Comparison of ENCODE assay signal across 8 mouse cellular contexts in the genomic region with DNA sequence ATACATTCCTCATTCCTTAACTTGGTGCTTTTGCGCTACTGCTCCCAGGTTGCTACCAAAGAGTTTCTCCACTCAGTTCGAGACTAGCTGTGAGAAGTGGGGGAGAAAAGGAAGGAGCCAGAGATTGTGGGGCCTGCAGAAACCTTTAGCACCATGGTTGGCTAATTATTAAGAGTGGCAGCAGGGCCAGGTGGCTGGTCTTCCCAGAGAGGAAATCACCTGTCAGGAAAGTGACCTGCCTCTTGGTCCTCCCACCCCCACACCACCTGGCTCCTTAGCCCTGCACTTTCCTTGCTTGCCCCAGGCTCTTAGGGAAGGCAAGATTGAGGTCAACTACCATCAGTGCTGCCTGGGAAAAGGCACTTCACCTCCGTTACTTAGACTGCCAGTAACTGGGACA. TPM values are rescaled to one million over a fixed set of nuclear protein-coding genes. Genes with fewer than 3 reads are reported as not detected.
DNase-seq lines count a peak whose midpoint lies in the region; ATAC-seq and TF ChIP-seq lines count a peak whose summit lies in the region.

No protein-coding gene starts in this region.

- H3K36me3 ChIP-seq in intestine, embryonic 14.5 days (ENCODE audit: control insufficient read depth, insufficient read depth, low read length) = no peaks in the 10 kb centered on the region
- no peaks in the 10 kb centered on the region for H3K36me3 ChIP-seq in midbrain, embryonic 16.5 days (ENCODE audit: control insufficient read depth, insufficient read depth, low read length)

- ATAC-seq in intestine, embryonic 14.5 days (replicated peaks; ENCODE audit: low FRiP score, low TSS enrichment, low read depth) = peak; percentile 48
- no peak for ATAC-seq in midbrain, embryonic 16.5 days

- peak overlapping the region; percentile 39 for H3K4me2 ChIP-seq in intestine, embryonic 14.5 days (ENCODE audit: low read length)
- peak overlapping the region; percentile 61 for H3K4me2 ChIP-seq in midbrain, embryonic 16.5 days (ENCODE audit: low read length)

- 0 out of 2 replicates have a peak, but pooled peaks cover 3% of the 10 kb centered on the region for H3K4me1 ChIP-seq in intestine, embryonic 14.5 days (replicated peaks; ENCODE audit: control insufficient read depth, insufficient read depth, low read length)
- H3K4me1 ChIP-seq in midbrain, embryonic 16.5 days (ENCODE audit: control insufficient read depth, insufficient read depth, low read length) = peaks cover 14% of the 10 kb centered on the region

- WGBS in intestine, embryonic 14.5 days = 37% methylated on average over 3 of the region's 3 CpGs
- 34% methylated on average over 3 of the region's 3 CpGs for WGBS in midbrain, embryonic 16.5 days

- H3K9me3 ChIP-seq in intestine, embryonic 14.5 days (ENCODE audit: control insufficient read depth, low read length) = no peaks in the 10 kb centered on the region
- 0 out of 2 replicates have a peak, but pooled peaks cover 3% of the 10 kb centered on the region for H3K9me3 ChIP-seq in midbrain, embryonic 16.5 days (replicated peaks; ENCODE audit: control insufficient read depth, low read length, poor library complexity, severe bottlenecking)

- no peak for TF ChIP-seq CTCF in left cerebral cortex, adult 2 months (IDR thresholded peaks at IDR 0.05)

- intact Hi-C loops in left cerebral cortex, adult 2 months (cut with DNase I) = no loop called here

- peak overlapping the region; percentile 65 for H3K4me3 ChIP-seq in left cerebral cortex, adult 2 months
- peak overlapping the region; percentile 52 for H3K4me3 ChIP-seq in intestine, embryonic 14.5 days (ENCODE audit: low read depth, low read length)
- peak overlapping the region; percentile 57 for H3K4me3 ChIP-seq in midbrain, embryonic 16.5 days (ENCODE audit: low read depth, low read length)

- peak overlapping the region; percentile 16; the same call in 1 of the 2 replicates for H3K9ac ChIP-seq in intestine, embryonic 14.5 days (ENCODE audit: low read length)
- H3K9ac ChIP-seq in midbrain, embryonic 16.5 days (ENCODE audit: low read depth, low read length) = peak overlapping the region; percentile 72; the same call in 1 of the 2 replicates

- no peak for DNase-seq in left cerebral cortex, adult 2 months (ENCODE audit: extremely low spot score in 1 of 2, low spot score in 2 of 2)
- DNase-seq in left cerebral cortex, adult 11 months (ENCODE audit: low spot score) = no peak
- DNase-seq in cerebellum, postnatal 14 days = peak; percentile 44 to 58
- DNase-seq in intestine, embryonic 14.5 days (ENCODE audit: low spot score) = no peak
- DNase-seq in frontal cortex, postnatal 25 days (ENCODE audit: low spot score in 2 of 2) = no peak
- DNase-seq in natural killer cell, adult 2 months (ENCODE audit: low spot score in 2 of 2) = no peak
- no peak for DNase-seq in right cerebral cortex, postnatal 25 days

- H3K27me3 ChIP-seq in intestine, embryonic 14.5 days (replicated peaks; ENCODE audit: control insufficient read depth, insufficient read depth, low read length) = no peaks in the 10 kb centered on the region
- no peaks in the 10 kb centered on the region for H3K27me3 ChIP-seq in midbrain, embryonic 16.5 days (ENCODE audit: control insufficient read depth, insufficient read depth, low read depth, low read length)

- no peak overlapping the region for H3K27ac ChIP-seq in left cerebral cortex, adult 2 months
- H3K27ac ChIP-seq in intestine, embryonic 14.5 days (ENCODE audit: low read depth) = peak overlapping the region; percentile 65; the same call in 1 of the 2 replicates
- H3K27ac ChIP-seq in midbrain, embryonic 16.5 days (ENCODE audit: low read length) = no peak overlapping the region

RNA-seq across cellular contexts. Expression of gene Amer1, which starts 0.5 kb away (rescaled TPM):
- 1 to 10 TPM; 5.9 to 6.5 TPM for total RNA-seq in left cerebral cortex, adult 2 months (2021)
- 10.8 and 12.6 TPM in 2 replicates for polyA plus RNA-seq in intestine, embryonic 14.5 days (2014; fragmentation: Nextera tagmentation; extraction: Ambion mirVana)
- polyA plus RNA-seq in midbrain, embryonic 16.5 days (2015; fragmentation: Nextera tagmentation; extraction: Ambion mirVana) = 12.7 and 14.0 TPM in 2 replicates

Comparison
In these comparisons a context has a peak if more than half of its experiments do, and no peak if none do; other contexts are left out.
1. DNase-seq: peak in cerebellum, postnatal 14 days (2 of 2); none in left cerebral cortex, adult 2 months (0 of 2), left cerebral cortex, adult 11 months (single experiment), intestine, embryonic 14.5 days (single experiment), frontal cortex, postnatal 25 days (0 of 2), natural killer cell, adult 2 months (0 of 2) and right cerebral cortex, postnatal 25 days (single experiment).
2. Peak in every context shown above with its lines, with median percentiles within 50 percentile points of each other: H3K4me3 ChIP-seq.